Mouse (Mus musculus): Measurements from ENCODE around the gene Crybb1. TPM values are rescaled to one million over a fixed set of nuclear protein-coding genes. Genes with fewer than 3 reads are reported as not detected.
A peak's percentile ranks its signal among the peaks of the same experiment; 100 is the strongest.

The Crybb1 gene
- polyA plus RNA-seq, 1 experiment from 2014 or later = 0.45 TPM

DNA sequence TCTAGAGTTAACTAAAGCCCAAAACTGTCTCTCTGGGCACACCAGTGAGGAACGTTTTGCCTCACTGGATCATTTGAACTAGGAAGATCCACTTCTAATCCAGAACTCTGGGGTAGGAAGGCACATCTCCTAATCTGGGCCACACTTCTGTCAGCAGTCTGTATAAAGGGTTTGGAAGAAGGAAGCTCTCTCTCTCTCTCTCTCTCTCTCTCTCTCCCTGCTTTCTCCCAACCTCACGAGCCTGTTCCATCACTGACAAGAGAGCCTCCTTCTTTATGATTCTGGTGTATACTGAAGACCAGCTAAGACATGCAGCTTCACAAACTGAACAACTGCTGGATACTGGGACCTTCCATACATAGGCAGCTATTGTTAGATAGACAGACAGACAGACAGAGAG lies 13.8 kb upstream of the Crybb1 start:
- no peak overlapping the region for H3K4me2 ChIP-seq
- no peak for ATAC-seq (replicated peaks; ENCODE audit: low FRiP score)
- H3K4me1 ChIP-seq (replicated peaks; ENCODE audit: control insufficient read depth, insufficient read depth, low read length) = peaks cover 24% of the 10 kb centered on the region
- no peak overlapping the region for H3K9ac ChIP-seq (ENCODE audit: low read depth, low read length)
- H3K4me3 ChIP-seq (ENCODE audit: low read depth, low read length) = no peak overlapping the region
- no peak for DNase-seq (ENCODE audit: low spot score)
- H3K36me3 ChIP-seq (ENCODE audit: control insufficient read depth, insufficient read depth, low read length) = no peaks in the 10 kb centered on the region
- H3K27me3 ChIP-seq (replicated peaks; ENCODE audit: control insufficient read depth, insufficient read depth, low read length) = peaks cover 14% of the 10 kb centered on the region
- H3K9me3 ChIP-seq (ENCODE audit: control insufficient read depth, low read length) = peaks cover 3% of the 10 kb centered on the region; the same call in 1 of the 2 replicates
- WGBS = 54% methylated on average over 2 of the region's 2 CpGs
- peak overlapping the region; percentile 89 for H3K27ac ChIP-seq (ENCODE audit: low read depth, low read length)

DNA sequence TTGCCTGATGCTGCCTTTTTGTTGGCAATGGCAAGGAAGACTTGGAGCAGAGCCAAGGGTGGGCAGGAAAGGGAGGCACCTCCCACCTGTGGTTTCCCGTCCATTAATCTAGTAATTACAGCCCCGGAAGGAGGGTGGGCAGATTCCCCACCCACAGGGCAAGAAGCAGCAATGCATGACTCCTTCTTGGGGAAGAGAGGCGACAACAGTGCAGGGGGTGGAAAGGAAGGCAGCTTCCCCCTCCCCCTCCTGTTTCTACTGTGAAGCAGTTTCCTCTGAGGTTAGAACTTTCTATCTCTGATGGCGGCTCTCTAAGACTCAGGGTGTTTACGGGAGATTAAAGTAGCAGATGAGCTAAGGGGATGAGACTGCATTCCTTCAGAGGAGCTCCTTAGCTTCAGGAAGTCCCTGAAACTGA lies 13.2 kb upstream of the Crybb1 start:
- DNase-seq (ENCODE audit: low spot score) (no peak), ATAC-seq (replicated peaks; ENCODE audit: low FRiP score) (peak; percentile 65)
- no peak overlapping the region for H3K4me3 ChIP-seq (ENCODE audit: low read depth, low read length)
- peaks cover 24% of the 10 kb centered on the region for H3K4me1 ChIP-seq (replicated peaks; ENCODE audit: control insufficient read depth, insufficient read depth, low read length)
- H3K36me3 ChIP-seq (ENCODE audit: control insufficient read depth, insufficient read depth, low read length) = no peaks in the 10 kb centered on the region
- peaks cover 9% of the 10 kb centered on the region for H3K27me3 ChIP-seq (replicated peaks; ENCODE audit: control insufficient read depth, insufficient read depth, low read length)
- H3K4me2 ChIP-seq = no peak overlapping the region
- H3K9me3 ChIP-seq (ENCODE audit: control insufficient read depth, low read length) = peaks cover 3% of the 10 kb centered on the region; the same call in 1 of the 2 replicates
- peak overlapping the region; percentile 89 for H3K27ac ChIP-seq (ENCODE audit: low read depth, low read length)
- WGBS = 36% methylated on average over 5 of the region's 5 CpGs
- no peak overlapping the region for H3K9ac ChIP-seq (ENCODE audit: low read depth, low read length)

DNA sequence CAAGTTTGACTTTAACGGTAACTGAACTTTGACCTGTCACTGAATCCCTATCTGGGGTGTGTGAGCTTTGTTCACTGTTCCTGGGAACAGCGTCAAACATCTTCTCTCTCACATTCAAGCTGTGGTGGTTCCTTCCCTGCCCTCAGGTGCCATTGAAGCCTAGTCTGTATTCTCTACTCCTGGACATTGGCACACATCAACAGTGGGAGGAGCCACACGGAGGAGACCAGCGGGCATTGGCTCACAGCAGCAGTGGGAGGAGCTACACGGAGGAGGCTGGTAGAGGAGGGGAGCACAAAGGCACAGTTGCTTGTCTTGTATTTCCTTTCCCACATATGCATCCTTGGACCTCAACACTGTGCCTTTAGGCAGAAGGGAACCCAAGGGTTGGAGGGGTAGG lies 12.6 kb upstream of the Crybb1 start:
- Histone ChIP-seq H3K9ac (ENCODE audit: low read depth, low read length) (no peak overlapping the region), H3K4me1 (replicated peaks; ENCODE audit: control insufficient read depth, insufficient read depth, low read length) (peaks cover 21% of the 10 kb centered on the region), H3K4me3 (ENCODE audit: low read depth, low read length) (no peak overlapping the region), H3K27me3 (replicated peaks; ENCODE audit: control insufficient read depth, insufficient read depth, low read length) (peaks cover 5% of the 10 kb centered on the region; the same call in 1 of the 2 replicates), H3K9me3 (ENCODE audit: control insufficient read depth, low read length) (peaks cover 3% of the 10 kb centered on the region; the same call in 1 of the 2 replicates), H3K36me3 (ENCODE audit: control insufficient read depth, insufficient read depth, low read length) (no peaks in the 10 kb centered on the region), H3K4me2 (no peak overlapping the region), H3K27ac (ENCODE audit: low read depth, low read length) (peak overlapping the region; percentile 89)
- ATAC-seq (replicated peaks; ENCODE audit: low FRiP score) (no peak), DNase-seq (ENCODE audit: low spot score) (no peak)
- 60% methylated on average over 5 of the region's 5 CpGs for WGBS

DNA sequence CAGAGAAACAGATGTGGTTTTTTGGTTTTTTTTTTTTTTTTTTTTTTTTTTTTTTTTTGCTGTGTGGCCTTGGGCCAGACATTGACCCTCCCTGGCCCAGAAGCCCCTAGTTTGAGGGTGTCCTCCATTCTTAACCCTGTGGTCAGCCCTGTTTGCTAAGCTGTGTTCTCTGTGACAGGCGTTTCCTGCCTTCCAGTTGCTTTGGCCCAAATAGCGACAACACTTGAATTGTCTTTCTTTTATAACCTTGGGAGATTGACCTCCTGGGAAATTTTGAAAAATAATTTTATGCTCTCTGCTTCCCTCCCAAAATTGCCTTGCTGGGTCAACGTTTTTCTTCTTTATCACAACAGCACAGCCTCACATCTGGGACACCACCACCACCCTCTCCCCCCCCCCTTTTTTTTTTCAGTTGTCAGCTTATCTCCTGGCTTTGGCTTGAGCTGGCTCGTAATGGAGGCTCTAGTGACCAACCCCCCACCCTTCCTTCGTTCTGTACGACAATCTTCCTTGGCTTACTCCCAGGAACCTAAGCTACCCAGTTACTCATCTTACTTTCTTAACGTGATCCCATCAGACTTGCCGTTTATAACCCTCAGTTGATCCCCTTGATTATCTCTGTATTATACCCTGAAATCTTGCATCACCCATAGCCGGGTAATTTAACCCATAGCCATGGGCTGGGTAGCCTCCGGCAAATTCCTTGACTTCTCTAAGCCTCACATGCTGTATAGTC lies 11.9 kb upstream of the Crybb1 start:
- Histone ChIP-seq H3K27me3 (replicated peaks; ENCODE audit: control insufficient read depth, insufficient read depth, low read length) (no peaks in the 10 kb centered on the region), H3K4me3 (ENCODE audit: low read depth, low read length) (no peak overlapping the region), H3K9me3 (ENCODE audit: control insufficient read depth, low read length) (peaks cover 3% of the 10 kb centered on the region; the same call in 1 of the 2 replicates), H3K36me3 (ENCODE audit: control insufficient read depth, insufficient read depth, low read length) (no peaks in the 10 kb centered on the region), H3K4me2 (peak overlapping the region; percentile 18), H3K4me1 (replicated peaks; ENCODE audit: control insufficient read depth, insufficient read depth, low read length) (peaks cover 21% of the 10 kb centered on the region), H3K9ac (ENCODE audit: low read depth, low read length) (no peak overlapping the region), H3K27ac (ENCODE audit: low read depth, low read length) (peak overlapping the region; percentile 89)
- WGBS = 35% methylated on average over 10 of the region's 10 CpGs
- DNase-seq (ENCODE audit: low spot score) (no peak), ATAC-seq (replicated peaks; ENCODE audit: low FRiP score) (peak; percentile 50)

DNA sequence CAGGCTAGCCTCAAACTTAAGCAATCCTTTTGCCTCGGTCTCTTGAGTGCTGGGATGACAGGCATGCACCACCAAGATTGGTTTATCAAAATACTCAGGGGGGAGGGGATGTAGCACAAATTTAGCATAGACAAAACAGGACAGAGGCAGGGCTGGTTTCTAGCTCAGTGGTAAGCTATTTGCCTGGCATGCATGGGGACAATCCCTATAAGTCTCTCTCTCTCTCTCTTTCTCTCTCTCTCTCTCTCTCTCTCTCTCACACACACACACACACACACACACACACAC lies 11.4 kb upstream of the Crybb1 start:
- no peak for DNase-seq (ENCODE audit: low spot score)
- H3K4me1 ChIP-seq (replicated peaks; ENCODE audit: control insufficient read depth, insufficient read depth, low read length) = peaks cover 21% of the 10 kb centered on the region
- peaks cover 3% of the 10 kb centered on the region; the same call in 1 of the 2 replicates for H3K9me3 ChIP-seq (ENCODE audit: control insufficient read depth, low read length)
- H3K27me3 ChIP-seq (replicated peaks; ENCODE audit: control insufficient read depth, insufficient read depth, low read length) = no peaks in the 10 kb centered on the region
- no peak overlapping the region for H3K4me3 ChIP-seq (ENCODE audit: low read depth, low read length)
- H3K4me2 ChIP-seq = peak overlapping the region; percentile 18
- H3K36me3 ChIP-seq (ENCODE audit: control insufficient read depth, insufficient read depth, low read length) = no peaks in the 10 kb centered on the region
- WGBS = 38% methylated on average over 1 of the region's 1 CpGs
- H3K27ac ChIP-seq (ENCODE audit: low read depth, low read length) = peak overlapping the region; percentile 89
- ATAC-seq (replicated peaks; ENCODE audit: low FRiP score) = peak; percentile 35
- no peak overlapping the region for H3K9ac ChIP-seq (ENCODE audit: low read depth, low read length)

DNA sequence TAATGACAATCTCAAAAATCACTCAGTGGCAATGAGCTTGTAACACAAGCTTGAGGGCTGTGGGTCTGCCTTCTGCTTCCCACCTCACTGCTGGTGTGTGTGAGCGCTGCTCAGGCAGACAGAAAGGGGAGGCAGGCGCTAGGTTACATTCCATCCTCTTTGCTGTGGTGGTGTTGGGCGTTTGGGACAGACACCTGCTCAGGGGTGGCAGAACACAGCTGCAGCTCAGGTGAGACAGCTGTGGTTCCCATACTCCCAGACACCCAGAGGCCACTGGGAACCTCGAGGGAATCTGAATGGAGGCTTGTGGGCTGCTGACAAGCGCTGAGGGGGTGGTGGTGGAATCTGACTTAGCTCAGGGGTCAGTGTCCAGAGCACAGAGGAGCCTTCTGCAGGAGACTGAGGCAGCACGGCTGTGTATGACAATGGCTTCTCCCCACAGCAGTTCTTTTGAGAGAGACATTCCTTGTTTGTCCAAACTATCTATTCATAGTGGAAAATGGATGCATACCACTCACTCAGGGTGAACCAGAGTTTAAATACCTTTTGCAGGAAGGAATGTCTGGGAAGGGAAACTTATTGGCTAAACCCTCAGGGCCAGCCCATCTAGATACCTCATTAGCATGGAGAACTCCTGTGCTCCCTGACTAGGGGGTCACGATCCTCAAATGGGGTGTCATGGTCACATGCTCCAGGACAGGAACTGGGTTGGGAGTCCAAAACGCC lies 10.6 kb upstream of the Crybb1 start:
- H3K4me2 ChIP-seq = no peak overlapping the region
- H3K36me3 ChIP-seq (ENCODE audit: control insufficient read depth, insufficient read depth, low read length) = no peaks in the 10 kb centered on the region
- H3K9me3 ChIP-seq (ENCODE audit: control insufficient read depth, low read length) = peaks cover 3% of the 10 kb centered on the region; the same call in 1 of the 2 replicates
- H3K27me3 ChIP-seq (replicated peaks; ENCODE audit: control insufficient read depth, insufficient read depth, low read length) = no peaks in the 10 kb centered on the region
- 56% methylated on average over 8 of the region's 8 CpGs for WGBS
- ATAC-seq (replicated peaks; ENCODE audit: low FRiP score) = no peak
- no peak overlapping the region for H3K9ac ChIP-seq (ENCODE audit: low read depth, low read length)
- no peak for DNase-seq (ENCODE audit: low spot score)
- H3K27ac ChIP-seq (ENCODE audit: low read depth, low read length) = peak overlapping the region; percentile 45; the same call in 1 of the 2 replicates
- peaks cover 21% of the 10 kb centered on the region for H3K4me1 ChIP-seq (replicated peaks; ENCODE audit: control insufficient read depth, insufficient read depth, low read length)
- no peak overlapping the region for H3K4me3 ChIP-seq (ENCODE audit: low read depth, low read length)

DNA sequence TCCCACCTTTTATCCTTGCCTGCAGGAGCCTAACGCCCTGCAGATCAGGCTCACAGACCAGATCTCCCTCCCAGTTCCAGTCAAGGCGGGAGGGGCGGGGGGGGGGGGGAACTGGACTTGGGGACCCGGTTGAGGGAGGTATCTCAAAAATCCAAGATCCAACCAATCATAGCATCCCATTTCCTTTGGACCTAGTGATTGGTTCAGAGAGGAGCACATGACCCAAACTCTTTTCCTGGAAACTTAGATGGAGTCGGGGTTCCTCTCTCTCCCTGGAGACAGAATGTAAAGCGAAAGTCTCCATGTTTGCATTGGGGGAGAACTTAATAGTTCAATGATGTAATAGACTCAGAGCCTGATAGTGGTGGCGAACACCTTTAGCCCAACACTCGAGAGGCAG lies 8.2 kb upstream of the Crybb1 start:
- Histone ChIP-seq H3K27ac (ENCODE audit: low read depth, low read length) (no peak overlapping the region), H3K4me2 (no peak overlapping the region), H3K9me3 (ENCODE audit: control insufficient read depth, low read length) (peaks cover 3% of the 10 kb centered on the region; the same call in 1 of the 2 replicates), H3K4me1 (replicated peaks; ENCODE audit: control insufficient read depth, insufficient read depth, low read length) (peaks cover 11% of the 10 kb centered on the region), H3K36me3 (ENCODE audit: control insufficient read depth, insufficient read depth, low read length) (no peaks in the 10 kb centered on the region), H3K4me3 (ENCODE audit: low read depth, low read length) (no peak overlapping the region), H3K27me3 (replicated peaks; ENCODE audit: control insufficient read depth, insufficient read depth, low read length) (no peaks in the 10 kb centered on the region), H3K9ac (ENCODE audit: low read depth, low read length) (no peak overlapping the region)
- DNase-seq (ENCODE audit: low spot score) (no peak), ATAC-seq (replicated peaks; ENCODE audit: low FRiP score) (no peak)
- 57% methylated on average over 8 of the region's 8 CpGs for WGBS

DNA sequence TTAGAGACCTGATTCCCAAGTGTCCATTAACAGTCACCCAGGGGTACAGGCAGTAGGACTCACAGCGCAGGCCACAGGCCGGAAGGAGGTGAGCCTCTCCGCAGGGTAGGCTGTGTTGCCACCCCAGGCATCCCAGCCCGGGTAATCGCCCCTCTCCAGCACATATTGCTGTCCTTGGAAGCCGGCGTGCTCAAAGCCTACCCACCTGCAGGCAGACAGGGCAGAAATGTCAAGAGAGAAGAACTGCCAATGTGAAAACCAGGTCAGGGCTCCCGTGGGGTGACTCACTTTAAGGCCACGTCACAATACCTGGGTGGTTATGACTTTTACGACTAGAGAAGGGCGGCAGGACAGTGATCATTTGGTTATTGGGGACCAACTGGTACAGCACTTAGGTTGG lies 6.5 kb upstream of the Crybb1 start:
- 91% methylated on average over 11 of the region's 11 CpGs for WGBS
- H3K4me1 ChIP-seq (replicated peaks; ENCODE audit: control insufficient read depth, insufficient read depth, low read length) = peaks cover 15% of the 10 kb centered on the region
- H3K27me3 ChIP-seq (replicated peaks; ENCODE audit: control insufficient read depth, insufficient read depth, low read length) = no peaks in the 10 kb centered on the region
- no peak overlapping the region for H3K4me2 ChIP-seq
- DNase-seq (ENCODE audit: low spot score) = no peak
- no peaks in the 10 kb centered on the region for H3K36me3 ChIP-seq (ENCODE audit: control insufficient read depth, insufficient read depth, low read length)
- no peak overlapping the region for H3K27ac ChIP-seq (ENCODE audit: low read depth, low read length)
- no peak for ATAC-seq (replicated peaks; ENCODE audit: low FRiP score)
- no peak overlapping the region for H3K9ac ChIP-seq (ENCODE audit: low read depth, low read length)
- no peaks in the 10 kb centered on the region for H3K9me3 ChIP-seq (ENCODE audit: control insufficient read depth, low read length)
- no peak overlapping the region for H3K4me3 ChIP-seq (ENCODE audit: low read depth, low read length)

Measured in liver, embryonic 11.5 days (tissue).